Mouse (Mus musculus) E14TG2a.4 (cell line): ENCODE results near the gene Faap100.

ENCODE experiments used
- CTCF ChIP-seq: conservative IDR thresholded peaks from 2 replicates; pipeline ENCODE4 v1.5.1; 2014; ENCODE audit warnings: low read length
- POU5F1 ChIP-seq: IDR thresholded peaks from 2 replicates; pipeline ENCODE4 v1.6.1; 2014; ENCODE audit warnings: low read length, borderline replicate concordance

DNA sequence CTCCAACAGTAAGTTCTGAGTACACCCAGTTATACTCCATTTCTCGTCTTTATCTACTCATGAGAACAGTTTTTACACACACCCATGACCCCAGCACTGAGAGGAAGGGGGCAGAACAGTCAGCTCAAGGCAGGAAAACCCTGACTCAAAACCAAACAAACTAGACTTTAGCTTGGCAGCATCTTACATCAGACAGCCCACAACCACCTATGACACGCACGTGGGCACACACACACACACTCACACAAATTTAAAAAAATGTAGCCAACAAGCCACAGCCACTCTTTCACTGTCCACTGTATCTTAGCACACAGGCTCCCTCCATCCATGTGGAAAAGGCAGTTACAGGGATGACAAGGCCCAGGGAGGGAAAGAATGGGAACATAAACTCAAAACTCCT, 48.2 kb upstream of the Faap100 start:
- TF ChIP-seq POU5F1: no peak
- TF ChIP-seq CTCF: no peak
